Mouse (Mus musculus): ENCODE measurements at regions not wholly inside any gene's neighbourhood (a gene's known extent, or its start where the extent isn't known, plus 50 kb on each side); places are given as distances from the start of the nearest gene placed in this dataset.

DNA sequence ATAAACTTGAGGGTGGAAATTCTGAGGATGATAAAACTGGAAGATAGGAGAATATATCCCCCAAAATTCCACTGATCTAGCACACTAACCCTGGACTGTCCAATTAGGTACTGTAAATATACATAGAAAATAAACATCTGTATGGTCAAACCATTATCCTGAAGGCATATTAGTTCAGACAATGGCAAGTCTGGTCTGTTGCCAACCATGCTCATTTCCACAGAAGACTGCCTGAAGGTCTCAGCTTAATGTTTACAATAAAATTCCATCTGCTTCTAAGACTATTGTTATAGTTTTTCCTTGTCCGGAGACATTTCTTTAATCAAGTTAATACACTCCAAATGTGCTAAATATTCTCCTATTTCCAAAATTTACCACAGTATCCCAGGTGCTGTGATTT, 441.2 kb downstream of the Sorl1 start:
- in situ Hi-C loops (cut with MboI) = no loop called here

DNA sequence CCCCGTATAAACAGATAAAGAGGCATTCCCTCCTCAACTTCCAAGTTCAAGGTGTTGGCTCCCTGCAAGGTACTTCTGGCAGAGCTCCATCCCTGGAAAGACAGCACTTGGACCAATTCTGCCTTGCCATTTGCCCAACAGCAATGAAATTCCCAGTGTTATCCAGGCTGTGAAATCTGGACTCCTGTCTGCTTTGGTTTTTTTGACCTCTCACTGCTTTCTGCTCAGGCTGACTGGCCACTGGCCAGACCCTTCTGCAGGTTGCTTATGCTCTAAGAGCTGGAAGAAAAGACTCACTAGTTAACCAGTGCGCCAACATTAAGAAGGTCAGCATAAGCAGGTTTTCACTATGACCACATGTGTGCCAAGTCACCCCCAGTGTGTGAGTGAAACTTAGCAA, 448.4 kb downstream of the Sorl1 start:
- in situ Hi-C loops (cut with MboI) = no loop called here

DNA sequence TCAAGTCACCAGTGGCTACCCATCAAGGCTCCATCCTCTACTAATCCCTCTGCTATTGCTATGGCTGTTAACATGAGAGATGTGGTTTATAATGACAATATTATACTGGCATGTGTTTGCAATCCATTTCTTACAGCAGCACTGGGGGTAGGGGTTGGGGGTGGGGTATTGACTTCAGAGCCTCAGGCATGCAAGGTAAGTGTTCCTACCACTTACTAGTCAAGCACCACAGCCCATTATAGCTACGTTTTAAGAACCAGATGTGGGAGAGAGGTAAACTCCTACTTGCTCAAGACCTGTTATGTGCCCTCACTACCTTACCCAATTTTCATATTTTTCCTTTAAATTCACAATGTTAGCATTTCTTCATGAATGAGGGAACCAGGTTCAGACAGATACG, 451.1 kb downstream of the Sorl1 start:
- in situ Hi-C loops (cut with MboI) = no loop called here

DNA sequence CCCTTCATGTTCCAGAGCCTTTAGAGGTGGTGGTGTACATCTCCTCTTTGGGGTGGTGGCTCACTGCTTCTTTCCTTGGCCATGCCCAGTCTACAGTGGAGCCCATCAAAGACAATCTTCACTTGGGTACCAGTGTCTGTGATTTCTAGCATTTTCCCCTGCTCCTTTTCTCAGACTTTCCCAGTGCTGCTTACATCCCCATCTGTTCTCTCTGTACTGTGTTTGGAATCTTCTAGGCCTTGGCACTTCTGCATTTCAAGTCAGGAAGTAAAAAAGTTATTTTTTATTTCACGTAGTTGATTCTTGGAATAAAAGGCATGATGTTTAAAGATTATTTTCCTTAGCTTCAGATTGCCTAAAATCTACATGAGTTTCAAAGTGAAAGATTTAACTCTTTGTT, 455.4 kb downstream of the Sorl1 start:
- in situ Hi-C loops (cut with MboI) = no loop called here

DNA sequence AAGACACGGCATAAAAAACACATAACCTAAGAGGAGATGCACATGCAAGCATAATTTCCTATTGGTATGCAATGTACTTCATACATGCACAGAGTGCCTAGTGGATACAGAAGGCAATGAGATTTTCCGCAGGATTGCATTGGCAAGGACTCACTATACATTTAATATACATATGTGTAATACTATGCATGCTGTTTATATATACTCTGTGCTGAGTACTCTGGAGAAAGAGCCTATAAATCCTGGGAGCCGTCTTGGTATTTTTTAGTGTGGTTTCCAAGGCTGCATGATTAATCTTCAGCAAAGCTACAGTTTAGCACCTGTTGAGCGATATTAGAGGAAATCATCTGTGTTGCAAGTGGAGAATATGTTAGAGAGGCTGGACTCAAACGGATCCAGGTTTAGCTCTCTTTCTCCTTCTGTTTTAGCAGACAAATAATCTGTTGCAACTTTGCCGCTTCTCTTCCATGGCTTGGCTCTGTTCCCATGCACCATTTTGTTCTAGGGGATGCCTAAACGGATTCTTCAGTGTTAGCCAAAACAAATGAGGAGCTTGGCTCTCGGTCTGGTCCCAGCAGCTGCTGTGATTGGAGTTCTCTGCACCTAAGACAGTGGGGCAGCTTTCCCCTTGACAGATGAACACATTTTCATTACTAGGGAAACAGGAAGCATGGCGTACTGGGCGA, 459.0 kb downstream of the Sorl1 start:
- in situ Hi-C loops (cut with MboI) = no loop called here

DNA sequence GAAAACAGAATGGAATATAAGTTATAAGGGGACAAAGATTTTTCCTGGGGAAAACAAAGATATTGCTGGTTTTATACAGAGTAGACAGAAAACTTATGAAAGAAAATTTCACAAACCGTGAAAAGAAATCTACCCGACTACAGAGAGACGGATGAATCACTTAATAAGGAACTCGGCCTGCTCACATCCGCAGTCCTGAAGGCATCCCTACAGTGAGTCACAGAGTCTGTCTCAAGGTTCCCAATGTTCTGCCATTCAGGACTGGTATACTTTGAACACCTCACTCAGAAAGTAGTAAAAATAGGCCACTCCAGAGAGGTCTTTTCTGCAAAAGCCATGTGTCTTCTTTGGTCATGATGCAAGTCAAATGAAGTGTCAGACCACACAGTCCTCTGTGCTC, 463.5 kb downstream of the Sorl1 start:
- in situ Hi-C loops (cut with MboI) = no loop called here

DNA sequence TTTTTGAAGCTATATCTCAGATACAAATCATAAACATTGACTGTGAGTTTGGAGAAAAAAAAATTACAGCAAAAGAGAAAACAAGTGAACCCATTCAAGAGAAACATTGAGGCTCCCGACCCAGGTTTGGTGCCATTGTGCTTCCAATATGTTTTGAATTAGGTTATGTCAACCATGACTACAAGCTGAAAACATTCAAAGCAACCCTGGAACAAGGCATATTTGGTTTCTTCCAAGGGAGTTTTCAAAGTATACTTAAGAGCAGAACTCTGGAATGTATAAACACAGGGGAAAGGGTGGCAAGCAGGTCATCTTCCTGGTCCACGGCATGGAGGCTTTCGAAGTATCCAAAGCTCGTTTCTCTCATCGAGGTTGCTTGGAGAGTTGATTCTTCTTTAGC, 464.1 kb downstream of the Sorl1 start:
- in situ Hi-C loops (cut with MboI) = no loop called here

DNA sequence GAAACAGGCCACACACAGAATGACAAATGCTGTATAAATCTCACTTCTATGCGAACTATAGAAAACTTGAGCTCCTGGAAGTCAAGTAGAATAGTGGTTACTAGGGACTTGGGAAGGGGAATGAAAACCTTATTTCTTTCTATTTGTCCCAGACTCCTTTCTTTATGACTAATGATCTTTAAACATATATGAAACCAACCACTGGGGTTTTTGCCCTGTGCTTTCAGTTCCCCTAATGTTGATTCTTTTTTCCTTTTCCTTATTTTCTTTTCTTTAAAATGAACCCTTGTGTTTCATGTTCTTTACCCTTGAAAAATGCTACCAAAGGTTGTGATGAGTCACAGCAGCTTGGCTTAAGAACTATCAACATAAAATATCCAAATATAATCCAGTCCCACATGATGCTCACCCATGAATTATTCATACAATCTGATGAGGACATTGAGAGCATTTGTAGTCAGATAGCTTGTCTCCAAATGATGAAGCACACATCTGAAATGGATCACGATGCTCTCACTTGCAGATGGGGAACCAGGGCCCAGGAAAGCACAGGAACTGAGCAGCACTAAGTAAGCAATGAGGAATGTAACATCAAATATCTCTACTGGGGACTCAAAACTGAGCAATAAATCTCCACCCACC, 470.2 kb upstream of the Ubash3b start:
- in situ Hi-C loops (cut with MboI) = no loop called here

DNA sequence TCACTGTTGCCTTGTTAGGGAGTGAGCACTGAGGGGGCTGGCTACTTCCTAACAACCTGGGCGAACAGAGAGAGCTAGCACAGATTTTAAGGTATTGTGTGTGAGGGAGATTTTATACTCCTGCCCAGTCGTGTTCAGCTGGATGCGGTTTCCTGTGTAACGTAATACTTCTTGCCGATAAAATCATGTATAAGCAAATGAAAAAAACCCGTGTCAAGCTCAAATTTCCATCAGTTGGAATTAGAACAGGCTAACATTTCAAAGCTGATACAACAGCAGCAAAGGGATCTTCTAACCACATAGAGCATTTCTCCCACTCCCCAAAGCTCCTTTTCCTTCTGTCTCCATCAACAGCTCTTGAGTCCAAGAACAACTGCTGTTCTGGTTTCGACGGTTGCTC, 459.8 kb upstream of the Ubash3b start:
- in situ Hi-C loops (cut with MboI) = no loop called here

DNA sequence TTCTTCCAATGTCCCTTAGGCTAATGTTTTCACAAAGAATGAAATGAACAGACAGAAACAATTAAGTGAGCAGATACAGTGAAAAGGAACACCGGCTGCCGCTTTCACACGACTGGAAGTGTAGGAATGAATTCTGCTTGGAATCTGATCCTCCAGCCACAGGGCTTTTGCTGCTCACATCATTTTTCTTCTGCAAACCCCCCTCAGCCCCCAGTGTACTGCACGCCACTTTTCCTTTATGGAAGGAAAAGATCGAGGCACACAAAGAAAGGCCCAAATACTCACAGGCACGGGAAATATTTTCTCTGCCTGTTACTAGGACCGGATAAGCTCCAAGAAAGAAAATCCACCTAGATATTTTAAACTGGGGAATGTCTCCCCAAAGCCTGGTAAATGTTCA, 452.5 kb upstream of the Ubash3b start:
- in situ Hi-C loops (cut with MboI) = no loop called here

DNA sequence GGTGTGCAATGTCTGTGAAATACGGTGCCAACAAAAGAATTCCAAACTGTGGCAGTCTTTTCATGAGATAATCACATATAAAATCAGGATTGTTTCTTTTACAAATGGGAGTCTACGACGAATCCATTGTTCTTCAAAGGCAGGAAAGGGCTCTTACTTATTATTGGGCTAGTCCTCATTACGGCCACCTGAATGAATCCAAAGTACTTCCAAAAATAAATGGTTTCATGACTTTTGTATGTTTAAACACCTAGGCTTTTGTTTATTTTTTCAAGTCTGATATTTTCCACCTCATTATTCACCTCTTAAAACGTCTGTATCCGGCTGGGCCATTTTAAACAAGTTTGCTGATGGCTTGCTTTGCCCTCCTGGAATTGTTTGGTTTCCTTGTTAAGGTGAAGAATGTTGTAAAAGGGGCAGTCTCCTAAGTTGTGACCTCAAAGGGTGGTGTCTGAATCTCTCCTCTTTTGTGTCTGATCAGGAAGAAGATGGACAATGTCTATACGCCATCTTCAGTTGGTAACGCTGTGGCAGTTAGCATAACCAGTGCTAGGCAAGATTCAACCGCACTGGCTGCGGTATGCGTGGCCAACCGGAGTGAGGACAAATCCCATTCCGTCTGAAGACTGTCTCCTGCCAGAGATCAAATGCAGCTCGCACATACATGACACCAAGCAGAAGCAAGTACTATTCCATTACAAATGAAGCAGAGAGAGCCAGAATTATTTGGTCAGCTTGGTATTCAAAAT, 451.5 kb upstream of the Ubash3b start:
- in situ Hi-C loops (cut with MboI) = no loop called here

DNA sequence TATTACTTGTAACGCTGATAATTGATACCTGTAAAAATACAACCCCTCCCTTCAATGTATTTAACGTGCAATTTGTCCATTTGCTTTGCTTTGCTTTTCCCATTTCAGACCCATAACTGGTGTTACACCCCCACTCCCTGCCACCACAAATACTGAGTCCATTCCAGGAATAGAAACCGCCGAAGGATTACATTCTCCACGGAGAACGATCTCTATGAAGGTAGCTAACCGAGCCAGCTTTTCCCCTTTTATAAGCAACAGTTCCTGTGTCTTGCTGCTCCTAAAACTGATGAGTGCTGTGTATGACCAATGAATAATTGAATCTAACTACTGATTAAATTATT, 450.9 kb upstream of the Ubash3b start:
- in situ Hi-C loops (cut with MboI) = no loop called here

DNA sequence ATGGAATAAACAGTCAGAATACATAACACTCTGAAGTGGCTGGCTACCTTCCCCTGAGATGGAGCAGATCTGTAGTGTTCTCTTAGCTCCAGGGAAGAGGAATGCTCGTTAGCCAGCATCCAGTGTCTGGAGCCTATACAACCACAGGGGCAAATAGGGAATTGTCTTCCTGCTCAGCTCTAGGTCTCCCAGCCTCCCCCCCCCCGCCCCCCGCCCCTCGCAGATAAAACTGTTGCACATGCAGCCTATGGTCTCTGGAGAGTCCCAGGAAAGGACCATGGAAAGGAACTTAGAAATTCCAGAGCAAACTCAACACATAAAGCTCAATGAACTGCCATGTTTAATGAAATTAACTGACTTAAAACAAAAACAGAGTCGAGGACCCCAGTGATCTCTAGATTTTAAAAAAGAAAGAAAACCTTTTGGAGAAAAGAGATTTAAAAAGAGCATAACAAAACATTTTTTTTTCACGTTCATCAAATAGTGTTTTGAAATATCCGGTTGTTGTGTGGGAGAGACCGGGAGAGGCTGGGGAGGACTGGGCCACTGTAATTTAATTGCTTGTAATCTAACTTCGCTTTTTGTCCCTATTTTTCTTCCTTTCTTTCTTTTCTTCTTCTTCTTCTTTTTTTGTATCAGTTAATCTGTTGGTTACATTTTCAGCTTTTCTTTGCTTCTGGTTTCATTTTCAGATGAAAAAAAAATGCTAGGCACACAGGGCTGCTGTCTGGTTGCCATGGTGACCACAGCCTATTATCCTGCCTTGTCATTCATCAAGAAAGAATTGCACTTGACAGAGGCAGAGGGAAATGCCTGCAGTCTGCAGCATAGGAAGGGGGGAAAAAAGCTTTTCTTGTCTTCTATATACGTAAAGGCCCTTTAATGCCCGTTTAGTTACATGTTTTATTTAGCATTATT, 450.3 kb upstream of the Ubash3b start:
- in situ Hi-C loops (cut with MboI) = no loop called here

DNA sequence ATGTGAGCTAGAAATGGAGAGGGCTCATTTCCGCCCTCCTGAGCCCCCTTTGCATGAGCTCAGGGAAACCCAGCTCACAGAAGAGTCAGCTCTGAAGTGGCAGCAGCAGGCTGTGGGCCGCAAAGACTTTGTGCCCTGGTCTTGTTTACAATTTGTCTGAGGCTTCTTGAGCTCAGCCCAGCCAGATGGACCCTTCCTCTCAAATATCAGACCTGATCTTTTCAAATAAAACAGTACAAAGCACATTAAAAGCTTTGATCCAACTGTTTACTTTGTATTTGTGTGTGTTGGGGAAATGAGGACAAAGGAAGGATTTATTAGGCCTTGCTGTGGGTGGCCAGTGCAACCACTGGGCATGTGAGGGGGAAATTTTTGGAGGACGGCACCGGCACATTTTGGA, 448.9 kb upstream of the Ubash3b start:
- in situ Hi-C loops (cut with MboI) = no loop called here

DNA sequence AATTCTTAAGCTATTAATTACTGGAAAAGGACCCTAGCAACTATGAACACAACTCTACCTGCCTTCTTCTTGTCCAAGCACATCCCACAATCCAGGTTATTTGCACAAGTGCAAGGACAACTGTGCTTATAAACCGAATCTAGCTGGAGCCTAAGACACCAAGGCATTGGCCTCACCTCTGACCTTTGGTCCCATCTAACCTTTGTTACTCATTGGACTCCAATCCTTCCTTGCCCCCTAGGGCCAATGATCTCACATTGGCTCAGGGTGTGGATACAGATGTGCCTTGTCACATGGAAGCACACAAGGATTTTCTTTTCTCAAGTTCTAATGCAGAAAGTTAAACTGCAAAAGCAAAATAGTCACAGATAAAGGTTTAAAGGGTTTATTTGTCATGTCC, 444.6 kb upstream of the Ubash3b start:
- in situ Hi-C loops (cut with MboI) = no loop called here

DNA sequence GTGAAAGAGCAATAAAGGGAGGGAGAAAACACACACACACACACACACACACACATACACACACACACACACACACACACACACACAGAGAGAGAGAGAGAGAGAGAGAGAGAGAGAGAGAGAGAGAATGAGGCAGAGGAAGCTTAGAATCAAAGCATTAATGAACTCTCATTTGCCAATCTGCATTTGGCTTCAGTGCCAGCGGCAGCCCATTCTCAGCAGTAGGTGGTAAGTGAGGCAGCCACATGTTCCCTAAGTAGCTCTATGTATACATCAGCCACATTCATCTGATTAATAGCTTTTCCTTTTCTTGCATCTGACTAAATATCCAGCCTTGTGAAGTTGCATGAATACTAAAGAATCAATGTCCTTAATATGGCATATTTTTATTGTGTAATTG, 443.4 kb upstream of the Ubash3b start:
- in situ Hi-C loops (cut with MboI) = no loop called here

DNA sequence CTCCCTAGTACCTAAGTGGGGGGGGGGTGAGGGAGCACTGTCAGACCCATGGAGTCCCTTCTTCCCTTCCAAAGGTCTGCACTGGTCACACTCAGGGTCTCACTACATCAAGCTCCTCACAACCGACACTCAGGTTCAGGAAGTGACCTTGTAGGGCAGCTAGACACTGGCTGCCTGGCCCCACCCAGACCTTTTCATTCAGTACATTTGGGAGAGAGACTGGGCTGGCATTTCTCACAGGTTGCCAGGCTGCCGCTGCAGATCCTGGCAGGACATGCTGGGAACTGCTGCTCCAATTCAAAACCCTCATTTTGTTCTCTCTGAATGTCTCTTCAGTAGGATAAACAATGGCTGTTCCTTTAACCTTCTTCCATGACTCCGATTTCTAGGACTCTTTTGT, 439.3 kb upstream of the Ubash3b start:
- in situ Hi-C loops (cut with MboI) = no loop called here

DNA sequence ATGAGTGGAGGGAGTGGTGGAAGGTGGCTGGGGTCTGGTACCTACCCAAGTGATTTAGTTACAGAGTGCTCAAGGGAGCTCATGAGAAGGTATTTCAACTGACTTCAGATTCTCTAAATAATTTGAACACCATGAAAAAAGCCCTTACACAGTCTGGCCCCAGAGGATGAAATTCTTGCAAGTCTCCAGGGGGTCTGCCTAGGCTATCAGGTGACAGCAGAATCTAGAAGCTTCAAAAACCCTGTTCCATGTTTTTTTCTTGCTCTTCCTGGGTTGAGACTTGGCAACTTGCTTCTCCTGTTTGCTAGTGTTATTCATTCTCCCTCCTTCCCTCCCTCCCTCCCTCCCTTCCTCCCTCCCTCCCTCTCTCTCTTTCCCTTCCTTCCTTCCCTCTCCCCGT, 438.4 kb upstream of the Ubash3b start:
- in situ Hi-C loops (cut with MboI) = no loop called here

DNA sequence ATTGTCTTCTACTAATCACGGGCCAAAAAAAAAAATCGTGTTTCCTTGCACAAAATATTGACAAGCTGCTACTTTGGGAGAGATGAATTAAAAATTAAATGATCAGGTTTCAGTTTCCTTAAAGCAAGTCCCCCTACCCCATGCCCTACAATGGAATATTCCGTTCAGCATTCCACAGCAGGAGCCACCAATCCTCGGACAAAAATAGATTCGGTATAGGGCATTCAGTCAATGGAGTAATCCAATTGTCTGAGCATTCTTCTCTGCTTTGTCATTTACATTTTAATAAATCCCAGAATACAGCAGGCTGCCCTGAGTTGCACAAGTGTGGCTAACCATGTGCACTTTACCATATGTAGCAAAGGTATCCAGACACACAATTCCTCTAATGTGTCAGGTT, 434.3 kb upstream of the Ubash3b start:
- in situ Hi-C loops (cut with MboI) = no loop called here

DNA sequence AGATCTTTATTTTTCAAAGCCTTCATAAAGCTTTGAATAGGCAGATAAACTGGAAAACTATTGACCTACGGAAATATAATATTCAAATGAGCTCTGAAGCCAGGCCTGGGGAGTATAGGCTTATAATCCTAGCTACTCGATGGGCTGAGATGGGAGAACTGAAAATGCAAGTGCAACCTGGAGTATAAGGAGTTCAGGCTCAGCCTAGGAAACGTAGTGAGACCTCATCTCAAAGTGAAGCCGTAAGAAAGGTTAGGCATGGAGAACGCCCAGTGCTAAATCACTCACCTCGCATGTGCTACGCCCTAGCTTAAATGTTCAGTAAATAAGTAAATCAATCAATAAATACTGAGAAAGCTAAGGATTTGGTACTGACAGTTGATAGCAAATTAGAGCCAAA, 432.5 kb upstream of the Ubash3b start:
- in situ Hi-C loops (cut with MboI) = no loop called here

DNA sequence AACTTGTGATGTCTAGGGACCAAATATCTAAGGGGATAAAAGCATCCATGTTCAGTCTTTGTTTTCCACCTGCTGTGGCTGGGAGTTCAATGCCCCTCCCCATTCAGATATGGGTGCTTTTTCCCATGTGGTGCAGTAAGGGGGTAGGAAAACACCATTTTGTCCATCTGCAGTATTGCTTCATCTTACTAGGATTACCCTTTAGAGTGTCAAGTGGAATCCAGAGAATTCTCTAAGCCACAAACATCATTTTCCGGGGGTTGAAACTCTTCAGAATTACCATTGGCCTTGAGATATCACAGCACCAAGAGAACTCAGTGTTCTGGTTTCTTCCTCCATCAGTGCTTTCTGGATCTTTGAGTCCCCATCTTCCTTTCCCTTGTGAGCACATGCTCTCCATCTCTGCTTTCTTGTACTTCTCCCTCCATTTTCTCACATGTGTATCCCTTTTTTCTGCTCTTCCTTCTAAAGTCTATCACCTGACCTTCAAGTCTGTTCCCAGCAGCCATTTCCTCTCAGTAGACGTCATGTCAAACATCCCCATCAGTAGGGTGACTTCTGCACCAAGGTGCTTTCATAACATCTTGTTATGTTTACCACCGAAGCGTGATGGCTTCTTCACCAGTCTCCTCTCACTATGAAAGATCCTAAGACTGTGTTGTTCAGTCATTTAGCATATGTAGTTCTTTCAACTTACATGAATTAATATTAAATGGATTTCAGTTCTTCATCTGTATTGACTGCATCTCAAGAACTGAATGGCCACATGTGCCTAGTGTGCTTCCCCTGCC, 431.6 kb upstream of the Ubash3b start:
- in situ Hi-C loops (cut with MboI) = no loop called here

DNA sequence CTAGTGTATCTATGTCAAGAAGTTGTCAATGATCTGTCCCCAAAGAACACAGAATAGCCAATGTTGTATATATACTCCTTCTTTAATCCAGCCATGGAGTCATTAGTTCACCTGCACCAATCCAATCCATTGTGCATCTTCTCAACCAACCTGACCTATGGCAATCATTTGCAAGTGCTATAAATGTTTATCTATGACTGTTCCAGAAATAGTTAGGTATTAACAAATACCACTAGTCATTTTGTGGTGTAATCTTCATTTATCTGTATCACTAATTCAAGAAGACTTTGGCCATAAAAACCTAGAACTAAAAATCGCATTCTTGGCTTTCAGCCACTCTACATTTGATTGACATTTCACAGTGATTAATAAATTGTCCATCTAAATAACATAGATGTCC, 430.6 kb upstream of the Ubash3b start:
- in situ Hi-C loops (cut with MboI) = no loop called here
